Mouse (Mus musculus): Measurements from ENCODE around the gene Tnfrsf11a. TPM values are rescaled to one million over a fixed set of nuclear protein-coding genes. Genes with fewer than 3 reads are reported as not detected.

The Tnfrsf11a gene
- total and polyA plus RNA-seq, 2 experiments, result 0.45 to 1.2 TPM

- Histone ChIP-seq H3K79me2 (ENCODE audit: control insufficient read depth, insufficient read depth, low read length) (no peaks in the 10 kb centered on the region), H3K4me1 (ENCODE audit: control insufficient read depth, insufficient read depth, low read length) (no peaks in the 10 kb centered on the region), H3K27ac (replicated peaks; ENCODE audit: insufficient read depth, low read depth, low read length) (no peak overlapping the region), H3K9ac (ENCODE audit: low read depth, low read length) (no peak overlapping the region), H3K27me3 (ENCODE audit: control insufficient read depth, insufficient read depth, low read length) (no peaks in the 10 kb centered on the region), H3K4me3 (ENCODE audit: insufficient read depth, low read depth, low read length) (no peak overlapping the region), H3K36me3 (ENCODE audit: control insufficient read depth, insufficient read depth, low read length) (no peaks in the 10 kb centered on the region)
- no peak for TF ChIP-seq CTCF (IDR thresholded peaks at IDR 0.05; ENCODE audit: low read depth, low read length)
- no peak for TF ChIP-seq POLR2A (IDR thresholded peaks at IDR 0.05; ENCODE audit: extremely low read depth, insufficient read depth, low read length)
- DNase-seq (ENCODE audit: extremely low read depth, low read depth, low spot score), result peak; percentile 16
- WGBS, result 82% methylated on average over 3 of the region's 3 CpGs
These were observed 9.6 kb downstream of the Tnfrsf11a start for GRCm38 (mm10) chr1:105790103-105790502.

GRCm38 (mm10) chr1:105794670-105795069, 14.2 kb downstream of the Tnfrsf11a start:
- Histone ChIP-seq H3K4me3 (ENCODE audit: insufficient read depth, low read depth, low read length) (no peak overlapping the region), H3K27me3 (ENCODE audit: control insufficient read depth, insufficient read depth, low read length) (no peaks in the 10 kb centered on the region), H3K79me2 (ENCODE audit: control insufficient read depth, insufficient read depth, low read length) (no peaks in the 10 kb centered on the region), H3K36me3 (ENCODE audit: control insufficient read depth, insufficient read depth, low read length) (no peaks in the 10 kb centered on the region), H3K9ac (ENCODE audit: low read depth, low read length) (no peak overlapping the region), H3K4me1 (ENCODE audit: control insufficient read depth, insufficient read depth, low read length) (no peaks in the 10 kb centered on the region), H3K27ac (replicated peaks; ENCODE audit: insufficient read depth, low read depth, low read length) (no peak overlapping the region)
- TF ChIP-seq POLR2A (IDR thresholded peaks at IDR 0.05; ENCODE audit: extremely low read depth, insufficient read depth, low read length), result no peak
- no peak for TF ChIP-seq CTCF (IDR thresholded peaks at IDR 0.05; ENCODE audit: low read depth, low read length)
- 87% methylated on average over 6 of the region's 6 CpGs for WGBS
- DNase-seq (ENCODE audit: extremely low read depth, low read depth, low spot score), result no peak

- TF ChIP-seq CTCF (IDR thresholded peaks at IDR 0.05; ENCODE audit: low read depth, low read length) (no peak), POLR2A (IDR thresholded peaks at IDR 0.05; ENCODE audit: extremely low read depth, insufficient read depth, low read length) (no peak)
- 91% methylated on average over 4 of the region's 4 CpGs for WGBS
- H3K27me3 ChIP-seq (ENCODE audit: control insufficient read depth, insufficient read depth, low read length), result no peaks in the 10 kb centered on the region
These were observed 15.2 kb downstream of the Tnfrsf11a start for GRCm38 (mm10) chr1:105795705-105796104.

GRCm38 (mm10) chr1:105800570-105800969, 20.1 kb downstream of the Tnfrsf11a start:
- Histone ChIP-seq H3K4me1 (ENCODE audit: control insufficient read depth, insufficient read depth, low read length) (no peaks in the 10 kb centered on the region), H3K36me3 (ENCODE audit: control insufficient read depth, insufficient read depth, low read length) (no peaks in the 10 kb centered on the region), H3K4me3 (ENCODE audit: insufficient read depth, low read depth, low read length) (no peak overlapping the region), H3K27ac (replicated peaks; ENCODE audit: insufficient read depth, low read depth, low read length) (no peak overlapping the region), H3K27me3 (ENCODE audit: control insufficient read depth, insufficient read depth, low read length) (no peaks in the 10 kb centered on the region), H3K79me2 (ENCODE audit: control insufficient read depth, insufficient read depth, low read length) (no peaks in the 10 kb centered on the region), H3K9ac (ENCODE audit: low read depth, low read length) (no peak overlapping the region)
- DNase-seq (ENCODE audit: extremely low read depth, low read depth, low spot score), result no peak
- TF ChIP-seq POLR2A (IDR thresholded peaks at IDR 0.05; ENCODE audit: extremely low read depth, insufficient read depth, low read length) (no peak), CTCF (IDR thresholded peaks at IDR 0.05; ENCODE audit: low read depth, low read length) (no peak)
- WGBS, result 86% methylated on average over 6 of the region's 6 CpGs

More at GRCm38 (mm10) chr1:105795705-105796104, 15.2 kb downstream of the Tnfrsf11a start:
- H3K36me3 ChIP-seq (ENCODE audit: control insufficient read depth, insufficient read depth, low read length), result no peaks in the 10 kb centered on the region
- peak; percentile 15 for DNase-seq (ENCODE audit: extremely low read depth, low read depth, low spot score)
- H3K9ac ChIP-seq (ENCODE audit: low read depth, low read length), result no peak overlapping the region
- no peaks in the 10 kb centered on the region for H3K4me1 ChIP-seq (ENCODE audit: control insufficient read depth, insufficient read depth, low read length)
- H3K79me2 ChIP-seq (ENCODE audit: control insufficient read depth, insufficient read depth, low read length), result no peaks in the 10 kb centered on the region
- H3K4me3 ChIP-seq (ENCODE audit: insufficient read depth, low read depth, low read length), result no peak overlapping the region
- H3K27ac ChIP-seq (replicated peaks; ENCODE audit: insufficient read depth, low read depth, low read length), result no peak overlapping the region

- Histone ChIP-seq H3K36me3 (ENCODE audit: control insufficient read depth, insufficient read depth, low read length) (no peaks in the 10 kb centered on the region), H3K4me1 (ENCODE audit: control insufficient read depth, insufficient read depth, low read length) (no peaks in the 10 kb centered on the region), H3K9ac (ENCODE audit: low read depth, low read length) (no peak overlapping the region), H3K27ac (replicated peaks; ENCODE audit: insufficient read depth, low read depth, low read length) (no peak overlapping the region), H3K4me3 (ENCODE audit: insufficient read depth, low read depth, low read length) (no peak overlapping the region), H3K79me2 (ENCODE audit: control insufficient read depth, insufficient read depth, low read length) (no peaks in the 10 kb centered on the region), H3K27me3 (ENCODE audit: control insufficient read depth, insufficient read depth, low read length) (no peaks in the 10 kb centered on the region)
- no peak for DNase-seq (ENCODE audit: extremely low read depth, low read depth, low spot score)
- TF ChIP-seq CTCF (IDR thresholded peaks at IDR 0.05; ENCODE audit: low read depth, low read length) (no peak), POLR2A (IDR thresholded peaks at IDR 0.05; ENCODE audit: extremely low read depth, insufficient read depth, low read length) (no peak)
These were observed 20.7 kb downstream of the Tnfrsf11a start for GRCm38 (mm10) chr1:105801252-105801651.

GRCm38 (mm10) chr1:105802941-105803340, 22.4 kb downstream of the Tnfrsf11a start:
- WGBS, result 62% methylated on average over 6 of the region's 6 CpGs
- no peak overlapping the region for H3K4me3 ChIP-seq (ENCODE audit: insufficient read depth, low read depth, low read length)

More at GRCm38 (mm10) chr1:105802941-105803340, 22.4 kb downstream of the Tnfrsf11a start:
- Histone ChIP-seq H3K36me3 (ENCODE audit: control insufficient read depth, insufficient read depth, low read length) (no peaks in the 10 kb centered on the region), H3K79me2 (ENCODE audit: control insufficient read depth, insufficient read depth, low read length) (no peaks in the 10 kb centered on the region), H3K27ac (replicated peaks; ENCODE audit: insufficient read depth, low read depth, low read length) (no peak overlapping the region), H3K27me3 (ENCODE audit: control insufficient read depth, insufficient read depth, low read length) (no peaks in the 10 kb centered on the region), H3K4me1 (ENCODE audit: control insufficient read depth, insufficient read depth, low read length) (no peaks in the 10 kb centered on the region), H3K9ac (ENCODE audit: low read depth, low read length) (no peak overlapping the region)
- DNase-seq (ENCODE audit: extremely low read depth, low read depth, low spot score), result no peak
- TF ChIP-seq CTCF (IDR thresholded peaks at IDR 0.05; ENCODE audit: low read depth, low read length), result no peak
- no peak for TF ChIP-seq POLR2A (IDR thresholded peaks at IDR 0.05; ENCODE audit: extremely low read depth, insufficient read depth, low read length)

Measured in liver, adult 2 months (tissue).